In genomic region chr13:46006211-46007102, GRCm38 (mm10) we compare ENCODE assay signal across 8 mouse cellular contexts. TPM values are rescaled to one million over a fixed set of nuclear protein-coding genes. Genes with fewer than 3 reads are reported as not detected.
DNase-seq lines count a peak whose midpoint lies in the region; ATAC-seq and TF ChIP-seq lines count a peak whose summit lies in the region.

No protein-coding gene starts in this region.

- TF ChIP-seq POLR2A in liver, adult 2 months (IDR thresholded peaks at IDR 0.05; ENCODE audit: extremely low read depth, insufficient read depth, low read length) = no peak
- no peak for TF ChIP-seq POLR2A in limb, embryonic 14.5 days (IDR thresholded peaks at IDR 0.05; ENCODE audit: borderline replicate concordance, extremely low read depth, insufficient read depth, insufficient read length)

- no peak overlapping the region for H3K4me3 ChIP-seq in liver, adult 2 months (ENCODE audit: insufficient read depth, low read depth, low read length)
- no peak overlapping the region for H3K4me3 ChIP-seq in liver, embryonic 11.5 days (ENCODE audit: low read depth, low read length)
- H3K4me3 ChIP-seq in intestine, embryonic 15.5 days (replicated peaks) = no peak overlapping the region
- H3K4me3 ChIP-seq in limb, embryonic 14.5 days (replicated peaks; ENCODE audit: low read length) = no peak overlapping the region

- no peak overlapping the region for H3K4me2 ChIP-seq in liver, embryonic 11.5 days
- no peak overlapping the region for H3K4me2 ChIP-seq in intestine, embryonic 15.5 days (replicated peaks)
- H3K4me2 ChIP-seq in limb, embryonic 14.5 days (replicated peaks; ENCODE audit: low read depth, low read length, severe bottlenecking) = peak overlapping the region; percentile 4

- no peak overlapping the region for H3K9ac ChIP-seq in liver, adult 2 months (ENCODE audit: low read depth, low read length)
- no peak overlapping the region for H3K9ac ChIP-seq in liver, embryonic 11.5 days (ENCODE audit: low read depth, low read length)
- H3K9ac ChIP-seq in intestine, embryonic 15.5 days = no peak overlapping the region
- H3K9ac ChIP-seq in limb, embryonic 14.5 days (ENCODE audit: low read depth, low read length, severe bottlenecking) = no peak overlapping the region

- H3K36me3 ChIP-seq in liver, adult 2 months (ENCODE audit: control insufficient read depth, insufficient read depth, low read length) = no peaks in the 10 kb centered on the region
- H3K36me3 ChIP-seq in liver, embryonic 11.5 days (ENCODE audit: control insufficient read depth, insufficient read depth, low read length) = no peaks in the 10 kb centered on the region
- H3K36me3 ChIP-seq in intestine, embryonic 15.5 days = no peaks in the 10 kb centered on the region
- no peaks in the 10 kb centered on the region for H3K36me3 ChIP-seq in limb, embryonic 14.5 days (ENCODE audit: control insufficient read depth, insufficient read depth, low read length)

- no peak for TF ChIP-seq CTCF in liver, adult 2 months (IDR thresholded peaks at IDR 0.05; ENCODE audit: low read depth, low read length)

- intact Hi-C loops in gastrocnemius, postnatal 36 days (cut with DNase I) = no loop called here

- peak; percentile 14 for DNase-seq in liver, adult 2 months (ENCODE audit: extremely low read depth, low read depth, low spot score)
- no peak for DNase-seq in liver, embryonic 11.5 days (ENCODE audit: low spot score)
- peak; percentile 41 for DNase-seq in embryo, embryonic 11.5 days (ENCODE audit: low read depth, low spot score)
- DNase-seq in gastrocnemius, postnatal 36 days = peak; percentile 17 to 22
- DNase-seq in limb, embryonic 14.5 days (ENCODE audit: low spot score) = peak; percentile 59
- DNase-seq in ovary, postnatal 10 days (ENCODE audit: low spot score) = peak; percentile 14

- WGBS in liver, adult 2 months = 14% methylated on average over 4 of the region's 4 CpGs
- WGBS in liver, embryonic 11.5 days = 31% methylated on average over 4 of the region's 4 CpGs
- 17% methylated on average over 4 of the region's 4 CpGs for WGBS in intestine, embryonic 15.5 days
- WGBS in limb, embryonic 14.5 days = 16% methylated on average over 4 of the region's 4 CpGs

- no peaks in the 10 kb centered on the region for H3K79me2 ChIP-seq in liver, adult 2 months (ENCODE audit: control insufficient read depth, insufficient read depth, low read length)

- H3K27me3 ChIP-seq in liver, adult 2 months (ENCODE audit: control insufficient read depth, insufficient read depth, low read length) = no peaks in the 10 kb centered on the region
- H3K27me3 ChIP-seq in liver, embryonic 11.5 days (replicated peaks; ENCODE audit: control insufficient read depth, insufficient read depth, low read length) = peaks cover 12% of the 10 kb centered on the region
- H3K27me3 ChIP-seq in intestine, embryonic 15.5 days (replicated peaks) = peaks cover 5% of the 10 kb centered on the region; the same call in 1 of the 2 replicates
- H3K27me3 ChIP-seq in limb, embryonic 14.5 days (ENCODE audit: control insufficient read depth, insufficient read depth, low read length) = no peaks in the 10 kb centered on the region

- no peaks in the 10 kb centered on the region for H3K9me3 ChIP-seq in liver, embryonic 11.5 days (ENCODE audit: control insufficient read depth, low read length)
- H3K9me3 ChIP-seq in intestine, embryonic 15.5 days = no peaks in the 10 kb centered on the region
- no peaks in the 10 kb centered on the region for H3K9me3 ChIP-seq in limb, embryonic 14.5 days (ENCODE audit: control insufficient read depth, low read length)

- H3K4me1 ChIP-seq in liver, adult 2 months (ENCODE audit: control insufficient read depth, insufficient read depth, low read length) = no peaks in the 10 kb centered on the region
- H3K4me1 ChIP-seq in liver, embryonic 11.5 days (replicated peaks; ENCODE audit: control insufficient read depth, insufficient read depth, low read length) = peaks cover 3% of the 10 kb centered on the region; the same call in 1 of the 2 replicates
- peaks cover 13% of the 10 kb centered on the region; the same call in 1 of the 2 replicates for H3K4me1 ChIP-seq in intestine, embryonic 15.5 days (replicated peaks)
- peaks cover 23% of the 10 kb centered on the region for H3K4me1 ChIP-seq in limb, embryonic 14.5 days (ENCODE audit: control insufficient read depth, insufficient read depth, low read length)

- H3K27ac ChIP-seq in liver, adult 2 months (replicated peaks; ENCODE audit: insufficient read depth, low read depth, low read length) = no peak overlapping the region
- no peak overlapping the region for H3K27ac ChIP-seq in liver, embryonic 11.5 days (ENCODE audit: low read depth, low read length)
- H3K27ac ChIP-seq in intestine, embryonic 15.5 days = no peak overlapping the region
- H3K27ac ChIP-seq in limb, embryonic 14.5 days (replicated peaks; ENCODE audit: low read depth, low read length) = peak overlapping the region; percentile 52

- no peak for ATAC-seq in liver, embryonic 11.5 days (replicated peaks; ENCODE audit: low FRiP score)
- peak; percentile 66 for ATAC-seq in intestine, embryonic 15.5 days
- peak; percentile 84 for ATAC-seq in limb, embryonic 14.5 days (ENCODE audit: low FRiP score, low read depth)
- ATAC-seq in monocyte, adult 5-6 weeks (replicated peaks; ENCODE audit: insufficient number of reproducible peaks, low FRiP score, low TSS enrichment, poor library complexity, severe bottlenecking) = no peak

RNA-seq across cellular contexts. Expression of gene Atxn1, which starts 41.6 kb away (rescaled TPM):
- total RNA-seq in liver, adult 2 months (2014; rRNA removed) = 7.8 and 8.7 TPM in 2 replicates
- 7.7 and 8.3 TPM in 2 replicates for polyA plus RNA-seq in liver, adult 2 months (2012; rRNA removed)
- 1.6 and 2.3 TPM in 2 replicates for polyA plus RNA-seq in liver, embryonic 11.5 days (2014; fragmentation: Nextera tagmentation; extraction: Ambion mirVana)
- 10 to 100 TPM; 33.7 to 39.7 TPM for total RNA-seq in gastrocnemius, postnatal 36 days (2021)
- polyA plus RNA-seq in intestine, embryonic 15.5 days (2015; fragmentation: Nextera tagmentation; extraction: Ambion mirVana) = 5.7 and 6.1 TPM in 2 replicates
- 5.3 and 6.4 TPM in 2 replicates for polyA plus RNA-seq in limb, embryonic 14.5 days (2012; rRNA removed)
- polyA plus RNA-seq in limb, embryonic 14.5 days (2014; fragmentation: Nextera tagmentation; extraction: Ambion mirVana) = 3.3 and 3.4 TPM in 2 replicates
- total RNA-seq in monocyte, adult 5-6 weeks (2017) = 8.2 to 29.2 TPM (median 18.5 TPM) in 3 replicates

Comparison
In these comparisons a context has a peak if more than half of its experiments do, and no peak if none do; other contexts are left out.
1. ATAC-seq: peak in intestine, embryonic 15.5 days (single experiment) and limb, embryonic 14.5 days (single experiment); none in liver, embryonic 11.5 days (single experiment) and monocyte, adult 5-6 weeks (single experiment).